Mouse (Mus musculus) adrenal gland, adult (tissue): Measurements from ENCODE around the gene Mpo.

ENCODE experiments used
- DNase-seq, 2 experiments: peaks; one replicate each; pipeline ENCODE4 v3.0.0; 2022 to 2023; ENCODE audit warnings: low spot score in 1 of 2; ENCODE audit not compliant: inconsistent age in 2 of 2

Gene Mpo

DNA sequence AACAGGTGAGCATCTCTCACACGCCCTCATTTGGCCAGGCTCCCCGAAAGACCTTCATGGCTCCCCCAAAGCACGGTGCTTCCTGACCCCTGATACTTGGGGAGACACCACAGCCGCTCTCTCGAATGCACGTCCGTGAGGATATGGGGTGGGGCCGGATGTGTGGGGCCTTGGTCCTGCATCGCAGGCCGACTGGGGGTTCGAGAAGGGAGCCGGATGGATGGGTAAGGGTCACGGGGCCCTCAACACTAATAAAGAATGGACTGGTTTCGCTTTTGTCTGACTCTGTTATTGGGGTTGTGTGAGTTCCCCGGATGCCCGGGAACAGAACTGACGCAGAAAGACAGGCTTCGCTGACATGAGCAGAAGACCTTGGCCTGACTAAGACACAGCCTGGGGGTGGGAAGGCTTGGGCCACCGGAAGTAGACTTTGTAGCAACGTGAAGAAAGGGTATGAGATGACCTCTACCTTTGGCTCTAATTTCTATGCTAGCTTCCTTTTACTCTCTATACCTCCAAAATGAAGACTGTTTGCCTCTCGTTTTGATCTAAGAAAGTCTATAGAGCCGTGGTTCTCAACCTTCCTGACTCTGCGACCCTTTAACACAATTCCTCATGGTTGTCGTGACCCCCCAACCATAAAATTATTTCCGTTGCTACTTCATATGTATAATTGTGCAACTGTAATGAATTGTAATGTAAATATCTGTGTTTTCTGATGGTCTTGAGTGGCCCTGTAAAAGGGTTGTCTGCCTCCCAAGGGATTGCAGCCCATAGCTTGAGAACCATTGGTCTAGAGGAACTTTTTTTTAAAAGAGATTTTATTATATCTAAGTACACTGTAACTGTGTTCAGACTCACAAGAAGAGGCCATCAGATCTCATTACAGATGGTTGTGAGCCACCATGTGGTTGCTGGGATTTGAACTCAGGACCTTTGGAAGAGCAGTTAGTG is 36.1 kb upstream of the Mpo start:
- no peak for DNase-seq

DNA sequence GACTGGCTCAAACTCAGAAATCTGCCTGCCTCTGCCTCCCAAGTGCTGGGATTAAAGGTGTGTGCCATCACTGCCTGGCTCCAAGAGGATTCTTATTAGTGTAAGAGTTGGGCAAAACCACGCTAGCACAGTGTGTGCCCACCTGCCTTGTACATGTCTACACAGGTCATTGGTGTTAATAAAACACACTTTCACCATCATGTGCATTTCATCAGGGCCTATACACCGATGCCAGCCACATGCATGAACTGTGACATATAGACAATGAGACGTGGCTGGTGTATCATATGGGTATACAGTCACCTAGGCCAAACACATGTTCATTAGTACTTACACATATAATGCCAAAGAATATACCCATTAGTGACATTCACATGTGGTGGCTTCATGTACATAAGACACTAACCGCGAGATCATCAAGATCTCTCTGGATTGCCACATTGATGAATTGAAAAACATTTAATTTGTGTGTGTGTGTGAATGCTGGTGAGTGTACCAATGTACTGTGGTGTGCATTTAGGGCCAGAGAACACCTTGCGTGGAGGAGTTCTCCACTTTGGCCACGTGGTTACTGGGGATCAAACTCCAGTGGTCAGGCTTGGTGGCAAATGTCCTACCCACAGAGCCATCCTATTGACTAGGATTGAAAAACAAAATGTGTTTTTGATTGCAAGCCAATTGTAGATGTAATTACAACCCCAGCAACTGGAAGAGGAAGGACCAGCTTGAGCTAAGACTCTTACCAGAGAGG is 35.0 kb upstream of the Mpo start:
- no peak for DNase-seq

DNA sequence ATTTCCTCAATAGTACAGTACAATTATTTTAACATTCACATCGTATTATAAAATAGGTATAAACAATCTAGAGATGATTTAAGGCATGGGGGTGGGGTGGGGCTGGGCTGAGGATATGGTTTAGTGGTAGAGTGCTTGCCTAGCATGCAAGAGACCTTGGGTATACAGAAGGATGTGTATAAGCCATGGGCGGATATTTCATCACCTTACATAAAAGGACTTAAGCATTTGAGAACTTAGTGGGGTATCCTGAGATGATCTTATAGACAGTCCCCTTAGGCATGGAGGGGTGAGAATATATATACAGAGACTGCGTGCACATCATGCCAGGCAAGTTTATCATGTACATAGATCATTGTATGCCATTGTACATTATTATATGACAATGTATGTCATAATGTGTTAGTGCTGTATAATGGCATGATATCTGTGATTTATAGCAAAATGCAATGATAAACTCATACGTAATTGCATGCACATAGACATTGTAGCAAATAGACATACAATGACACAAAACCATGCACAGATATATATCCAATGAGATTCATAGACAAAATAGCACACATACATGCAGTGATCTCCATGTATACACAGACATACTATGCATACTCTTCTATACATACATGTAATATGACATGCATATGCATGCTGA is 34.3 kb upstream of the Mpo start:
- no peak for DNase-seq

DNA sequence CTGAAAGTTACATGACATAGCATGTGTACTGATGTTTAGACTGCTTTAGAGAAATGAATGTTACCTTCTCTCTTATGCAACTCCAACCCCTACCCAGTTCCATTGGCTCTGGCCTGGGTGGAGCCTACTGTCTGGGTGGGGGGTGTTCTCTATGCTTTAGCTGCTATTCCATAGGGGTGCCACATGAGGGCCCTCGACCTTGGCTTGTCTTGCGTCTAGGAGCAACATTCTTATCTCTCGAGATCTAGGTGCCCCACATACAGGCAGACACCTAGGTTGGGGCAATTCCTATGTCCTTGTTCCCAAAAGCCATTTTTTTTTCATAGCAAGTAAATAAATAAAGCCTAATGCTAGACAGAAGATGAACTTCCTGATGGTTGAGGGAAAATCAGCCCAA is 33.8 kb upstream of the Mpo start:
- peak in 1 of 2 experiments; percentile 44 for DNase-seq

DNA sequence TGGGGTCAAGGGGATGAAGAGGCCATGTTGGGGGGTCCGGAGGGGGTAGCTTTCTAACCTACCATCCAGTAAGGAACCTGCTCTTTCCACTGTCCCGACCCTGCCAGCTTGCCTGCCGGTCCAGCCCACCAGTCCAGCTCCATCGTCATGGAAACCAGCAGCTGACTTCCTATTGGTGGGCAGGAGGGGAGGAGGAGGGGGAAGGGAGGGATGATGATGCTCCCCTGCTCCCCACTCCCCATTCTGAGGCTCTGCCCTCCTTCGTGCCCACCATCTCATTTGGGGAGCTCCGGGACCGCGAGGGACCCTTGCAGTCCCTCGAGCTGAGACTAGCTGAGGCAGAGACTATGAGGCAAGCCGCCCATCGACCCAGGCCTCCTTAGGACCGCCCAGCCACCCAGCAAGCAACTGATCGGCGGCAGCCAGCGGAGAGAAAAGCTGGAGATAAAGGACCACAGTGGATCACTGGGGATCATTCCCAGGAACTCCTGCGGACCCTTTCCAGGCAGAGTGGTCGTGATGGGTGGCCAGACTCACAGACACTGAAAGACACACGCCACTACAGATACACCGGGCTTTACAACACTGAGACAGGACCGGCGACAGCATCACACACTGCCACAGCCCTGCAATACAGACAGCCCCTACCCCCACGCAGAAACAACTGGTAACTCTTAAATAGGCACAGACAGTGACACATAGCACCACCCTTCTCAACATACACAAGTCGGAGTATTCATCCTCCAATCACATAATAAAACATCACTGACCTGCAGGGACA is 32.9 kb upstream of the Mpo start, which contains the start of gene Tspoap1:
Gene Tspoap1 (plus strand): TSS at position 241 of the 781 bp plus-strand sequence.
- DNase-seq, result no peak

DNA sequence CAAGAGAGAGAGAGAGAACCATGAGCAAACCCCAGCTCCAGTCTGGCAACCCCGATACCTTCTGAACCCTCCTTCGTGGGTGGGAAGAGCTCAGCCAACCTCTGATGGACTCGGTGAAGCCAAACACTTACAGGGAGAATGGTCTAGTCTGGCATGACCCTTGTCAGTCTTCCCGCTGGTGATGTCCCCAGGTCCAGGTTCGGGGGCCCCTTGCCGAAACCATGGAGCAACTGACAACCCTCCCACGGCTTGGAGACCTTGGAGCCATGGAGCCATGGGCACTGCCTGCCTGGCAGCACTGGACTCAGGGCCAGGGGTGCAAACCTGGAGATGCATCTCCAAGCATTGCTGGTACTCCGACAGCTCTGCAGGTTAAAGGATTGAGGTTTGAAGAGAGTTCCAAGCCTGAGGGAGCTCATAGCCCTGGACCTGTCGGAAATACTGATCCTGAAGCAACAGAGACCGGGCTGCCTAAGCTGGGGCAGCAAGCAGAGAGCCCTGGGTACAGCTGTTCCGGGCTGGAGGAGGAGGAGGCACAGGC is 32.1 kb upstream of the Mpo start:
- DNase-seq, result no peak

DNA sequence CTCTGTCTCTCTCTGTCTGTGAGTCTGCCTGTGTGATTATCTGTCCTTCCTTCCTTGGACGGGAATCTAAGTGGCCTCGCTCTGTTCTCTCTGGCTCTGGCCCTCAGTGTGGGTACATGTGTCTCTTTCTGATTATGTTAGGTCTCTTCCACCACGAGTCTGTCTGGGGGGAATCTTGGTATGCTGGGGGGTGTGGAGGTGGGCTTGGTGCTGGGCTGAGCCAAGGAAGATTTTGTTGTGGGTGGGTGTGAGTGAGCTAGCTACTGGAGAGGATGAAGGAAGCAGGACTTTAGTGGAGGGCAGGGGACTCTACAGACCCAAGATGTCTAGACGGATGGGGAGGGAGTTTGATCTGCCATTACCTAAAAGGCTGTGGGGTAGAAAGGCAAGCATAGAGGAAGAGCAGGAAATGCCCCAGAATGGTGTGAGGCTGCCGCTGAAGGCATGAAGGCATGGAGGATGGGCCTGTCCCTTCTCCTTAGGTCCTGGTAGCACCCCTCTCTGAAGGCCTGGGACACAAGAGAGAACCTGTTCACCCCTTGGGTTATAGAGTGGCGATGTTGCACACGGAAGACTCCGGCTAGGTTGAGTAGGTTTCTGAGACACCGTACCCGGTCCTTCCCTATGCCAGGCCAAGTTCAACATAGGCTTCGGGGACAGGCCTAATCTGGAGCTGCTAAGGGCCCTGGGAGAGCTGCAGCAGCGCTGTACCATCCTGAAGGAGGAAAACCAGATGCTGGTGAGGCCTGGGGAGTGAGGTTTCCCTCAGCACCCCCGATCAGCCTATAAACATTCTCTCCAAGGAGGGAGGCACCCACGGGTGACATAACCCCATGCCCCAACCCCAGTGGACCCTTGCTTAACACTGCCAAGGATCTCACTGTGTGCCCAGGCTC is 31.3 kb upstream of the Mpo start:
- DNase-seq, result no peak

DNA sequence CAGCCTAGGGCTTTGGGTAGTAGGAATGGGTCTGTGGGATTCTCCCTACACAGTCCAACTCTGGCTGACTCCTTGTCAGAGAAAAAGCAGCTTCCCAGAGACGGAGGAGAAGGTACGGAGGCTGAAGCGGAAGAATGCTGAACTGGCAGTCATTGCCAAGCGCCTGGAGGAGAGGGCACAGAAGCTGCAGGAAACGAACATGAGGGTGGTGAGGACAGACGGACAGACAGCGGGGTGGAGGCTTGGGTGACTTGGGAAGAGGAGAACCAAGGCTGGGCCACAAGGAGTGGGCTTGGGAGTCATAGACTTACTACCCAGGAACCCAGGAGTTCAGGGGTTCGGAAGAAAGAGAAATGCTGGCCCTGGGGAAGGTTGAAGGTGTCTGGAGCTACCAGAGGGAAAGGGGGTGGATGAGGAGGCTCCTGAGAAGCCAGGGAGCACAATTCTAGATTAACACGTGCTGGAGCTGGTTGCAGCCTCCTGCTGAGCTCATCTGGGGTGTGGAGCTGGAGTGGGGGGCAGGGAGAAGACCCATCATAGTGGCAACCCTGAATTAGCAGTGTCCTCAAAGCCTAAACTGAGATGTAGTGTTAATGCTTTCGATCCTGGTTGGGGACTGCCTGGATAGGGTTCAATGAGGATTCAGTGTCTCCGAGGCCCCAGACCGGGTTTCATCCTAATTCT is 30.5 kb upstream of the Mpo start:
- no peak for DNase-seq

DNA sequence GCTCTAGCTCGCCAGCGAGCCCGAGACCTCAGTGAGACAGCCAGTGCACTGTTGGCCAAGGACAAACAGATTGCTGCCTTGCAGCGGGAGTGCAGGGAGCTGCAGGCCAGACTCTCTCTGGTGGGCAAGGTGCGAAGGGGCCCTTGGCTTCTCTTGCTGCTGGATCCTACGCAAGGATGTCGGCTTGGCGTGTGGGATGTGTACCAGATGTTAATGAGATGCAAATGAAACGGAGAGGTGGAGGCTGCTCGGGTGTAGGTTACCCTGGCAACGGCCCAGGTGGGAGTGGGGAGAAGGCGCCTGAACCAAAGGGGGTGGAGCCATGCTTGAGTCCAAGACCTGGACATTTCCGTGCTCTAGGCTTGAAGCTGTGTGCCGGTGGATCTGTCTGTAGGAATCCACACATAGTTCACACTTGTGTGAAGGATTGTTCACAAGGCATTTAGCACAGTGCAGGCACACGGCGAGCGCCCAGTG is 29.8 kb upstream of the Mpo start:
- DNase-seq, result peak; percentile 57 to 80

DNA sequence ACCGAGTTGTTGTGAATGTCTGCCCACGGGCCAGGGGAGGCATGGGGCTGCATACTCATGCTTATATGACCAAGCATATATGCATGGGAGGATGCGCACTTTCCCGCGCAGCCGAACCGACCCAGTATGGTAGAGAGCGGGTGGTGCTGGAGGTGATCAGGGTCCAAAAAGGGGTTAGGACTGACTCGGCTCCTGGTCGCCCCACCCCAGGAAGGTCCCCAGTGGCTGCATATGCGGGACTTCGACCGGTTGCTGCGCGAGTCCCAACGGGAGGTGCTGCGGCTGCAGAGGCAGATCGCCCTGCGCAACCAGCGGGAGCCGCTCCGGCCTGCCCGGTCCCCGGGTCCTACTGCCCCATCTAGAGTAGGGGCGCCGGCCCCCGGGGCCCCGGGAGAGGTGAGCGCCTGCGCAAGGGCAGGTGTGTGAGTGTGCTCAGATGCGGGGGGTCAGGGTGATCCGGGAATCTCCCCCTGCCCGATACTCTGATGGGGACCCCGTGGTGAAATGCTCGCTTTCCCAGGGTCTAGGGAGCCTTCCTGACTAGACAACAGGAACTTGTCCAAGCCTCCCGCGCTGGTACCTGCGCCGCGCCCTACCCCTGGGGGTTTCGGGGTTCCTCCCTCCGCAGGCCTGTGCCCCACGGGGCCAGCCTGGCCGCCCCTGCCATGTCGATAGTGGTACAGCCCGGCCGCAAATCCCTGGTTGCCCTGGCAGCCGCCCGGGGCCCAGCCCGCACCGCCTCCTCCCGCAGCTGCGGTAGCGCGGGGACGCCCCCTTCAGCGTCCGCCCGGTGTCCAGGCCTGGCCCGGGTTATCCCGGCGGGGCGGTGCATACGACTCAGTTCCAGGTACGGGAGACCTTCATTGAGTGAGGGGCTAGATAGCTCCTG is 29.1 kb upstream of the Mpo start:
- peak; percentile 72 to 82 for DNase-seq

DNA sequence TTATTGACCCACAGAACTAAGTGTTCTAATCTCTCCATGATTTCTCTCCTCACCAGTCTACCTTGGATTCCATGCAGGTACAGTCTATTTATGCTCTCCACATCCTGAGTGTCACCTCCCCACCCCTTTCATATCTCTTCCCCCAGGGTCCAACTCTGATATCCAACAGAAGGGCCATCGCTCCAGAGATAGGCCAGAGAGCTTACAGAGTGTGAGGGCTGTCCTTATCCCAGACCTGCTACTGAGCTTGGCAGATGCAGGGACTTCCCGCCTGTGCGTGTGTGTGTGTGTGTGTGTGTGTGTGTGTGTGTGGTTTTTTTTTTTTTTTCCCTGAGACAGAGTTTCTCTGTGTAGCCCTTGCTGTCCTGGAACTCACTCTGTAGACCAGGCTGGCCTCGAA is 24.6 kb upstream of the Mpo start:
- no peak for DNase-seq

DNA sequence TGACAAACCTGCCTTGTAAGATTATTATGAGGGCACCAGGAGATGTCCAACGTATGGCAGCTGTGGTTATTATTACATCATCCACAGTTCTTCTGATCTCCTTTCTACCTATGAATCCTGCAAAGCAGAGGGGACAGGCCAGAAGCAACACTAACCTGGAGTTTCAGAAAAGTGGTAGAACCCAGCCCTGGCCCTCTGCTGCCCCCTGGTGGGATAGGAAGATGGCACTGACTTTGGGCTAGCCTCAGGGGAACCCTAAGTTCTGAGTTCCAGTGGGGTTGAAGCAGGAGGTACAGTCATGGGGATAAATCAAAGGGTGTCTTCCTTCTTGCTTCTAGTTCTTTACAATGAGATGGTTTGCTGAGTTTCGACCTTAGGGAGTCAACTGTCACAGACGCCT is 22.4 kb upstream of the Mpo start:
- DNase-seq, result peak; percentile 74 to 92

DNA sequence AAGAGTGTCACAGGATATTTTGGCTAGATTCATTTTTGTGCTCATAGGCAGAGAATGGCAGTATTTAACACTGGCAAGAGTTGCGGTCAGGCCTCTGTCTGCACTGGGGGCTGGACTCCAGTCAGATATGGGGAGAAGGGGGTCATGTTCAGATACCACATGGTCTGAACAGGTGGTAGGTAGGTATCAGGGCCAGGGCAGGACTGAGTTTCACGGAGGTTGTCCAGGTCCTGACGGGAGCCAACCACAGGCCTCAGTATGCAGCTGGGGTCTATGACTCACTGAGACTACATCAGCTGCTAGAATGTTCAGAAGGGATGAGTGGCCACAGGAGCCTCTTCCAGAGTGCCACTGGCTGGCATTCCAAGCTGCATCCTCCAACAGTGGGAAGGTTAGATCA is 21.0 kb upstream of the Mpo start:
- DNase-seq, result no peak

DNA sequence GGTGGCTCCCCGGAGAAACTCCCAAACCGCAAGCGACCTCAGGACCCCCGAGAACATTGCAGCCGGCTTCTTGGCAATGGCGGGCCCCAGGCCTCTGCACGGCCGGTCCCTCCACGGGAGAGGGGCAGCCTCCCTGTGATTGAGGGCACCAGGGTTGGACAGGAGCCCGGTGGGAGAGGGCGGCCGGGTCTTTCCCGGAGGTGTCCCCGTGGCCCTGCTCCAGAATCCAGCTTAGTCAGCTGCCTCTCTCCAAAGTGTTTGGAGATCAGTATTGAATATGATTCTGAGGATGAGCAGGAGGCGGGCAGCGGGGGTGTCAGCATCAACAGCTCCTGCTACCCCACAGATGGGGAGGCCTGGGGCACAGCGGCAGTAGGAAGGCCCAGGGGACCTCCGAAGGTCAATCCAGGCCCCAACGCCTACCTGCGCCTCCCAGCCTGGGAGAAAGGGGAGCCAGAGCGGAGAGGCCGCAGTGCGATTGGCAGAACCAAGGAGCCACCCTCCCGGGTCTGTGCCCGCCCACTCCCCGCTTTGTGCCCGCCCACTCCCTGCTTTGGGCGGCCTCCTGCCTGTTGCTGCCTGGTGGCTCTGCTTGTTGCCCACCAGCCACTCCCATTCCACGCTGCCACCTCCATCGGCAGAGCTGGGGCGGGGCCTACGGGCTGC is 15.1 kb upstream of the Mpo start:
- DNase-seq, result peak; percentile 62 to 75

DNA sequence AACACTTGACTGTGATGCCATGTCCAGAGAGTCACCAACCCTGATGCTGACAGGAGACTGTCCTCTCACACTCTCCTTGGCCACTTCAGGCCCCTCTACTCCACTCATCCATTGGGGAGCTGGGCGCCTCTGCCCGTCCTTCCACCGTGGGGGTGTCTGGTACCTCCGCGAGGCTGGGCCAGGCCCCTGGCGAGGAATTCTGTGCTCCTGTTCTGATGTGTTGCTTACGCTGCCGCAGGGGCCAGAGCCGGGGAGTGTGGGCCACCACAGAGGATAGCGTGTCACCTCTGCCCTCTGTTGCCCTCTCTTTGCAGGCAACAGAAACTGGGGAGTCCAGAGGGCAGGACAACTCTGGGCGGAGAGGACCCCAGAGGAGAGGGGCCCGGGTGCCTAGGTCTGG is 14.5 kb upstream of the Mpo start:
- no peak for DNase-seq

DNA sequence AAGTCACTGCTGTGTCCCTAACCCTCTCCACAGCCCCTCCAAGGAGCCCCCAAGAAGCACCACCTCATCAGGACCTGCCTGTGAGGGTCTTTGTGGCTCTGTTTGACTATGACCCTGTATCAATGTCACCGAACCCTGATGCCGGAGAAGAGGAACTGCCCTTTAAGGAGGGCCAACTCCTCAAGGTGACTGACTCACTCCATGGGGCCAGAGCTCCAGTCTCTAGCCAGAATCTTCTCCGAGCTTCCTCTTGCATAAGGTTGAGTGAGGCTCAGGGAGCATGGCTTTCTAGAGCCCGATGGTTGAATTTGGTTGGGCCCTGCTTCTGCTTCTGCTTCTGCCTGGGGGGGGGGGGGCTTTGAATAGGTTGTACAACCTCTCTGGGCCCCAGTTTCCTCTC is 14.0 kb upstream of the Mpo start:
- DNase-seq, result peak in 1 of 2 experiments; percentile 71

DNA sequence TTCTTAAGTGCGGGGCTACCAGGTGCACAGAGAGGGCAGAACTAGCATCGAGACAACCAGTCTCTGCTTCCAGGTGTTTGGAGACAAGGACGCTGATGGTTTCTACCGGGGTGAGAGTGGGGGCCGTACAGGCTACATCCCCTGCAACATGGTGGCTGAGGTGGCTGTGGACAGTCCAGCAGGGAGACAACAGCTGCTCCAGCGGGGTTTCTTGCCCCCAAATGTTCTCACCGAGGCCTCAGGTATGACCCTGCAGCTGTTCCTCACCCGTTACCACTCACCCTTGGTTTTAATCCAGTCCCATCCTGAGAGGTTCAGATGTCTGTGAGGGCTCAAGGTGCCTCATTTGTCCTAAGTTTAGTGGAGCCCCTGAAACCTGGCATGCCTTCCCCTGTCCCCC is 13.3 kb upstream of the Mpo start:
- peak in 1 of 2 experiments; percentile 23 for DNase-seq
